Mouse (Mus musculus) kidney, embryonic 16.5 days (tissue): Measurements from ENCODE around the gene D17Wsu92e. TPM values are rescaled to one million over a fixed set of nuclear protein-coding genes. Genes with fewer than 3 reads are reported as not detected.

Source experiments
- ATAC-seq: fragments of 200-750 bp; cut with Nextera tagmentation; 2 replicates; pipeline ENCODE4 v1.8.0; 2017; ENCODE audit warnings: moderate TSS enrichment; ENCODE audit not compliant: low FRiP score, low TSS enrichment
- H3K27ac ChIP-seq: fragments of 300-500 bp; sonication (generic); 2 replicates; pipeline ENCODE4 v1.5.1; 2014; ENCODE audit warnings: low read length
- H3K27me3 ChIP-seq: fragments of 300-500 bp; sonication (generic); 2 replicates; pipeline ENCODE4 v1.6.1; 2014; ENCODE audit warnings: low read length, control low read depth, mixed read lengths; ENCODE audit not compliant: insufficient read depth
- H3K36me3 ChIP-seq: fragments of 300-500 bp; sonication (generic); 2 replicates; pipeline ENCODE4 v1.6.1; 2014; ENCODE audit warnings: low read length, control low read depth, mixed read lengths; ENCODE audit not compliant: insufficient read depth
- H3K4me1 ChIP-seq: fragments of 300-500 bp; sonication (generic); 2 replicates; pipeline ENCODE4 v1.6.1; 2014; ENCODE audit warnings: low read length, control low read depth, mixed read lengths; ENCODE audit not compliant: insufficient read depth
- H3K4me2 ChIP-seq: fragments of 300-500 bp; sonication (generic); replicated peaks from 2 replicates; pipeline ENCODE4 v1.6.1; 2014; ENCODE audit warnings: low read depth, low read length
- H3K4me3 ChIP-seq: fragments of 300-500 bp; sonication (generic); 2 replicates; pipeline ENCODE4 v1.5.1; 2014; ENCODE audit warnings: mild to moderate bottlenecking, low read length
- H3K9ac ChIP-seq: fragments of 300-500 bp; sonication (generic); replicated peaks from 2 replicates; pipeline ENCODE4 v1.6.1; 2014; ENCODE audit warnings: low read length
- H3K9me3 ChIP-seq: fragments of 300-500 bp; sonication (generic); 2 replicates; pipeline ENCODE4 v1.6.1; 2016; ENCODE audit warnings: low read length, control low read depth
- WGBS: fragments of 180-500 bp; shearing (Covaris S2); extraction: QIAGEN DNeasy Blood & Tissue Kit; methylation state at CpG from one replicate; pipeline ENCODE4 v1.1.7; 2014; 5-methylcytosine and 5-hydroxymethylcytosine counted together
- polyA plus RNA-seq: library from polyadenylated mRNA; unstranded; fragments of >200 nt; fragmentation: Nextera tagmentation; extraction: Ambion mirVana; gene quantifications from 2 replicates; pipeline ENCODE4 v1.2.1, GENCODE M21; 2015

The D17Wsu92e gene
- polyA plus RNA-seq, 1 experiment from 2014 or later: 19.4 TPM

DNA sequence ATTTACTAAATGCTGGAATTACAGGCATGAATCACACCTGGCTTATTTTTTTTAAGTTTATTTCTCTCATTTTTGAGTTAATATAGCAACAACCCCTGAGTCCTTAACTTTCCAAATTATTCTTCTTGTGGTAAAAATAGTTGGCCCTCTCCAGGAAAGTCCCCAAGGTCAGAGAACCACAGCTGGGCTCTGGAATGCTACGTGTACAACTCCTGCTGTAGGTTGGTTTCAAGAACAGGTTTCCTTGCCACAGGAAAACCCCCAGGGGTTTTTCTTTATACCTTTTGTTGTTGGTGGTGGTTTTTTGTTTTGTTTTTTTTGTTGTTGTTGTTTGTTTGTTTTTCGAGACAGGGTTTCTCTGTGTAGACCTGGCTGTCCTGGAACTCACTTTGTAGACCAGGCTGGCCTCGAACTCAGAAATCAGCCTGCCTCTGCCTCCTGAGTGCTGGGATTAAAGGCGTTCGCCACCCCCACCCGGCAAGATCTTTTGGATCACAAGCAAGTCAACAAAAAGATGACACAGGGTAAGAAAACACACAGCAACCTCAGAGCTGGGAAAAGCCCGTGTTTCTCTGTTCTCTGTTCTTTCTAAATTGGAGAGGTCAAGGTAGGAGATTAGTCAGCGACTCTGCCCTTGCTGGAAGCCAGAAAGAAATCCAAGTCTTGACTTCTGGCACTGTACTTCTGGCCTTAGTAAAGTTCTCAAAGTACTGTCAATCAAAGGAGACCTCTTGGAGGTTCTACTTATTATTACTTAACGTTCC, 2.9 kb upstream of the D17Wsu92e start:
- no peaks in the 10 kb centered on the region for H3K27me3 ChIP-seq
- WGBS: 79% methylated on average over 9 of the region's 9 CpGs
- H3K4me2 ChIP-seq: no peak overlapping the region
- no peak for ATAC-seq
- no peaks in the 10 kb centered on the region for H3K36me3 ChIP-seq
- H3K9ac ChIP-seq: no peak overlapping the region
- H3K4me1 ChIP-seq: peaks cover 28% of the 10 kb centered on the region
- no peaks in the 10 kb centered on the region for H3K9me3 ChIP-seq
- H3K27ac ChIP-seq: no peak overlapping the region
- H3K4me3 ChIP-seq: no peak overlapping the region

DNA sequence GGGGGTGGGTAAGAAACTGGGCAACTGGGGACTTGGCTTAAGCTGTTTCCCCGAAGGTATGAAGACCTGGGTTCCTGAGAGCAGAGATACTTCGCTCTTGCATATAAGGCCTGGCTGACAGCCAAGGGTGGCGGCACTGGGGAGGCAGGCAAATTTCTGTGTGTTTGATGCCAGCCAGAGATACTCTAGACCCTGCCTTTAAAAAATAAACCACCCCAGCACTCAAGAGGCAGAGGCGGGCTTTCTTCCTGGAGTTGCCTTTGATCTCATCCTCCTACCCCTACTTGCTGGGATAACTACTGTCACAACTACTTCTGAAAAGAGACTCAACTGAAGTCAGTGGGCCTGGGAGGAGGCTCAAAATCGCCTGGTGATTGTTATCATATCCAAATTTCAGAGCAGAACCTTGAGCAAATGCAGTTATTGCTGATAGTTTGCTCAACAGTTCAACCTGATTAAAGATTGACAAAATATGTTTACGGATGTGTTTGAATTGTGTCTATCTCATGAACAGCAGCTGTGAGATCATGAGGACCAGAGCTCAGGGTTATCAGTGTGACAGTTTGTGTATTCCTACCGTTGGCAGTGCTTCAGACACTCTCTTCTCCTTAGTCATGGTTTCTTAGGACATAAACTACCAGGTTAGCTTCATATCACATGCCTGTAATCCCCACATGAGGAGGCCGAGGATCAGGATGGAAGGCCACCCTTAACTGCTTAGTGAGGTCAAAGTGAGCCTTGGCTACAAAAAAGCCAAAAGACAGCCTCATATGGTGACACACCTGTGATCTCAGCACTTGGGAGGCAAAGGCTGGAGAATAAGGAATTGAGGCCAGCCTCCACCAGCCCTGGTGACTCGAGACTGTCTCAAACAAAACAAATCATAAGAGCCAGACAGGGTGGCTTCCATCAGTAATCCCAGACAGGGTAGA, 1.2 kb upstream of the D17Wsu92e start:
- ATAC-seq: no peak
- 57% methylated on average over 9 of the region's 9 CpGs for WGBS
- Histone ChIP-seq H3K9ac (peak overlapping the region; percentile 90), H3K36me3 (no peaks in the 10 kb centered on the region), H3K4me3 (peak overlapping the region; percentile 89), H3K9me3 (no peaks in the 10 kb centered on the region), H3K4me1 (peaks cover 32% of the 10 kb centered on the region), H3K27me3 (no peaks in the 10 kb centered on the region), H3K4me2 (peak overlapping the region; percentile 70), H3K27ac (peak overlapping the region; percentile 86)

DNA sequence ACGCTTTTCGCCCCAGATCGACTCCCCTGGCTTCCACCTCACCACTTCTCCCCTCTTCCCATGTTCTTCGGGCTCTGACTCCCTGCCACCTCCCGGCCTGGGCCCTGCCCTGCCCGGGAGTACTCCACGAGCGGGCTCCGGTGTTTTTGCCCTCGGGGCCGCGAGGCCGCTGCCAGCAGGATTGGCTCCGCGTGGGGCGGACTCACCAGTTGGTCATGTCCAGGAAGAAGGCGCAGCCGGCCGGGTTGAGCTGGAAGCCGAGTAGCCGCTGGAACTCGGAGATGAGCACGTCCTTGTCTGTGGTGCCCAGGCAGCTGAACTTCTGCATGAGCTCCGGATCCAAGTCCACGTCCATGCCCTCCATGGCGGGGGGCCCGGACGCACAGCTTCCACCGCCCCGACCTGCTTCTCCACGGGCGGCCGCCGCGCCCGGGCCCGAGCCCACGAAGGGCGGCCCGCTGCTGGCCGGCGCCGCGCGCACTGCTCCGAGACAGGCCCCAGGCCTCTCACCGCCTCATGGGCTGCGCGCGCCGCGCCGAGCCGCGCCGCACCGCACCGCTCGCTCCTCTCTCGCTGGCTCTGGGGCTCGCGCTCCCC, 379 bp downstream of the D17Wsu92e start:
- Histone ChIP-seq H3K9ac (peak overlapping the region; percentile 90), H3K27ac (peak overlapping the region; percentile 83), H3K4me3 (peak overlapping the region; percentile 89), H3K9me3 (no peaks in the 10 kb centered on the region), H3K27me3 (no peaks in the 10 kb centered on the region), H3K4me1 (peaks cover 20% of the 10 kb centered on the region), H3K4me2 (peak overlapping the region; percentile 91), H3K36me3 (no peaks in the 10 kb centered on the region)
- WGBS: under 1% methylated on average over 54 of the region's 62 CpGs
- peak; percentile 89 for ATAC-seq

DNA sequence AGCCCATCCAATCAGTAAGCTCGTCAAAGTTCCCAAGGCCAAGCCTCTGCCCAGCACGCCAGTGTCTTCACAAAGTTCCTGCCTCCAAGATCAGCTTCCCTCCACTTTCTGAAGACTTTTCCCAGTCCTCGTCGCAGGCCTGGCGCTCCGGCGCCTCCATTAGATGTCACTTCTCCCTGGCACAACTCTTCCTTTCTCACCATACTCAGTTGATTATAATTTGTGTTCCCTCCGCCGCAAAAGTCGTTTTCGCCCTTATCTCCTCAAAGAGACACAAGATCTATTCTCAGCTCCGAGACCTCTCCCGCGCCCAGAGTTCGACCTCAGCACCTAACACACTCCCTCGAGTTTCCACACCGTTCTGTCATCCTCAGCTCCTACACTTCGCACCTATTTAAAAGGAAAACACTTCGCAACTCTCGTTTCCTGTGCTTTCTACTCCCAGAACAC, 902 bp downstream of the D17Wsu92e start:
- peak overlapping the region; percentile 89 for H3K4me3 ChIP-seq
- H3K27me3 ChIP-seq: no peaks in the 10 kb centered on the region
- no peaks in the 10 kb centered on the region for H3K36me3 ChIP-seq
- peak overlapping the region; percentile 91 for H3K4me2 ChIP-seq
- H3K27ac ChIP-seq: peak overlapping the region; percentile 83
- peak overlapping the region; percentile 90 for H3K9ac ChIP-seq
- peaks cover 20% of the 10 kb centered on the region for H3K4me1 ChIP-seq
- H3K9me3 ChIP-seq: no peaks in the 10 kb centered on the region
- no peak for ATAC-seq
- WGBS: under 1% methylated on average over 20 of the region's 20 CpGs

DNA sequence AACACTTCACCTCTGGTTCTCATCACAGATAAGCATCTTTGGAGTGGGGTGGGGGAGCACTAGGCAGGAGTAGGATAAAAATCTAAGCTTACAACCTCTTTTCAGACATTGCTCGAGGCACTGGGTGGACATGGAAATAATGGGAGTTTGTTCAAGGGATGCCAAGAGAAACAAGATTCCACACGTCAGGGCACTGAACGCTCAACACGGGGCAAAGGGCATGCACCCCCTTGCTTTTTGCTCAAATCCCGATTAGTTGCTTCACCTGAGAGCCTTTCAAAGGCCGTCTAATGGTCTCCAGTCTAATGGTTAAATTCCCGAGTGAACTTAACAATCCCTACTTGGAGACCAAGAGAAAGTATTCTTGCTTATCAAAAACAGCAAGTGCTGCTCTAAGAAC, 1.4 kb downstream of the D17Wsu92e start:
- Histone ChIP-seq H3K4me2 (peak overlapping the region; percentile 91), H3K9ac (peak overlapping the region; percentile 90), H3K27me3 (no peaks in the 10 kb centered on the region), H3K4me1 (peaks cover 20% of the 10 kb centered on the region), H3K27ac (peak overlapping the region; percentile 83), H3K9me3 (no peaks in the 10 kb centered on the region), H3K4me3 (peak overlapping the region; percentile 89), H3K36me3 (no peaks in the 10 kb centered on the region)
- 3% methylated on average over 7 of the region's 7 CpGs for WGBS
- ATAC-seq: no peak

DNA sequence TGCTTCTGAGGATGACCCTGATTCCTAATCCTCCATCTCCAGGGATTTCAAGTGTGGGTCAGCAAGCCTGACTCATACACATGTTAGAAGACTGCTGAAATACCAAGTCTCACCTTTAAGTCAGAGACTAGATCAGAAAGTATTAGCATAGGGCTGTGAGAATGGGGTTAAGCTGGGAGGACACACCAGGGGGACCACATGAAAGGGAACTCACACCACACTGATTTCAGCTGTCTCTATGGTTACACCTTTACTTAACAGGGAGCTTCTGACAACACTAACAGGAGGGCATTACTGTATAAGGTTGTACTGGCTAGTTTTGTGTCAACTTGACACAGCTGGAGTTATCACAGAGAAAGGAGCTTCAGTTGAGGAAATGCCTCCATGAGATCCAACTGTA, 5.8 kb downstream of the D17Wsu92e start:
- H3K36me3 ChIP-seq: no peaks in the 10 kb centered on the region
- no peak for ATAC-seq
- H3K4me1 ChIP-seq: peaks cover 21% of the 10 kb centered on the region
- H3K9me3 ChIP-seq: no peaks in the 10 kb centered on the region
- no peak overlapping the region for H3K27ac ChIP-seq
- H3K9ac ChIP-seq: no peak overlapping the region
- H3K27me3 ChIP-seq: no peaks in the 10 kb centered on the region
- H3K4me3 ChIP-seq: no peak overlapping the region
- no peak overlapping the region for H3K4me2 ChIP-seq

DNA sequence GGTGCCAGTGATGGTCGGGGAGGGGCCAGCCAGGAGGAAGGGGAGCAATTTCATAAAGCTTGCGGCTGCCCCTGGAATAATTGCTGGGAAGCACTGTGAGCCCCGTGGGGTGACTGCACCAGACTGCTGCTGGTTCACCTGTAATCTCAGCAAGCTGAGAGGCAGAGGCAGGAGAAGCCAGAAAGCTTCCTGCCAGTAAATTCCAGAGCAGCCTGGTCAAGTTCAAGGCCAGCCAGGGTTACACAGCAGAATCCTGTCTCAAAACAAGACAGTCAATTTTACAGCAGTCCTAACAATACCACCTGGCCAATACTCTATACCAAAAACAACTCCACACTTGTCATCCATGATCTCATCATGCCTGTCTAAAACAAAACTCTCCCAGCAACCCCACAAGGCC, 8.5 kb downstream of the D17Wsu92e start:
- Histone ChIP-seq H3K9ac (no peak overlapping the region), H3K4me2 (no peak overlapping the region), H3K4me1 (peaks cover 9% of the 10 kb centered on the region), H3K27me3 (no peaks in the 10 kb centered on the region), H3K9me3 (no peaks in the 10 kb centered on the region), H3K36me3 (no peaks in the 10 kb centered on the region), H3K27ac (no peak overlapping the region), H3K4me3 (no peak overlapping the region)
- WGBS: 83% methylated on average over 3 of the region's 3 CpGs
- ATAC-seq: no peak

DNA sequence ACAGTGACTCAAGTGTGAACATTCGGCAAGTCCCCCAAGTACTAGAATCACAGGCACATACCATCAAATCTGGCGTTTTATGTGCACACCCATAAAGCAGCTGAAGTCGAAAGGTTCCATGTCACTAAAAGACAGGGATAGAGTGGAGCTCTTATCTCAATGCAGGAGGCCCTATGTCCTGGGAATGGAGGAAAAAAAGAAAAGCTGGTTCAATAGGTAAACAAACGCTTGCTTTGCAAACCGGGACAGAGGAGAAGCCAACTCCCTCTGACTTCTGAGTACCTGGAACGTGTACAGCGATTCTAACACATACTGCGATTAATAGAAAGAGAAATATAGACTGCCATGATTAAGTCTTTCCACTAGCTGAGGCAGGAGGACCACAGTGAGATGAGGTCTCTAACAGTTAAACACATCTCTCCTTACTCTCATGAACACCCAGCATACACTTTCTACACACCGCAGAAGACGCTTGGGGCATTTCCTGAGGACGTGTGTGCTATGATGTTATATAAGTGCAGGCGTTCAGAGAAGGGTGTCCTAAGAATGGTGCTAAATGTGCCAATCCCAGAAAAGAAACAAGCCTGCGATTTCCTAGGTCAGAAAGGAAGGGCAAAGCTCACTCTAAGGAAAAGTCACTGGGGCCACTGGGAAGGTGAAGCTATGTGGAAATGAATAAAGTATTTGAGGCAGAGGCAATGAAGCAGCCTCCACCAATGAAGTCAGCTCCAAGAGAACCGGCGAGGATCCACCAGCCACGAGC, 9.7 kb downstream of the D17Wsu92e start:
- H3K4me2 ChIP-seq: no peak overlapping the region
- H3K4me3 ChIP-seq: no peak overlapping the region
- H3K4me1 ChIP-seq: peaks cover 9% of the 10 kb centered on the region
- no peak overlapping the region for H3K27ac ChIP-seq
- H3K9ac ChIP-seq: no peak overlapping the region
- no peaks in the 10 kb centered on the region for H3K36me3 ChIP-seq
- no peak for ATAC-seq
- H3K27me3 ChIP-seq: no peaks in the 10 kb centered on the region
- WGBS: 77% methylated on average over 16 of the region's 16 CpGs
- no peaks in the 10 kb centered on the region for H3K9me3 ChIP-seq

DNA sequence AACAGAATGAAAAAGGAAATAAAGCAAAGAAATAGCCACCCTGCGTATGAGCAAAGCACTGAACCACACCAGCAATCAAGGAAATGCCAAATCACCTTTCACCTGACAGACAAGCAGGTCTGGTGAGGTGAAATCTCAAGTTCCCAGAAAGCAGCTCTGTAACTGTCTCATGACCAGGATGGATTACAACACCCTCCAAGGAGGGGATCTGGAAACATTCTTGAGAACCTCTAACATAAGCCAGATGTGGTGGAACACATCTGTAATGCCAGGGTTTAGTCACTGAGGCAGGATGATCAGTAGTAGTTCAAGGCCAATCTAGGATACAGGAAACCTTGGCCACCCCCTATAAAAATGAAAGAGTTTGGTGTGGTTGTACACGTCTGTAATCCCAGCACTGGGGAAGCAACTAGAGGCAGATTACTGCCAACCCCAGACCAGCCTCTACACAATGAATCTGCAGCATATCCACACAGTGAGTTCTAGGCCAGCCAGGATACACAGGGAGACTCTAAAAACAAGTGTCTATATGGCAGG, 12.8 kb downstream of the D17Wsu92e start:
- Histone ChIP-seq H3K9me3 (no peaks in the 10 kb centered on the region), H3K4me3 (no peak overlapping the region), H3K4me2 (no peak overlapping the region), H3K9ac (no peak overlapping the region), H3K36me3 (no peaks in the 10 kb centered on the region), H3K27me3 (no peaks in the 10 kb centered on the region), H3K27ac (no peak overlapping the region), H3K4me1 (peaks cover 9% of the 10 kb centered on the region)
- 74% methylated on average over 2 of the region's 2 CpGs for WGBS
- no peak for ATAC-seq
